Mouse (Mus musculus): ENCODE results near the gene Olfr750.

The Olfr750 gene

DNA sequence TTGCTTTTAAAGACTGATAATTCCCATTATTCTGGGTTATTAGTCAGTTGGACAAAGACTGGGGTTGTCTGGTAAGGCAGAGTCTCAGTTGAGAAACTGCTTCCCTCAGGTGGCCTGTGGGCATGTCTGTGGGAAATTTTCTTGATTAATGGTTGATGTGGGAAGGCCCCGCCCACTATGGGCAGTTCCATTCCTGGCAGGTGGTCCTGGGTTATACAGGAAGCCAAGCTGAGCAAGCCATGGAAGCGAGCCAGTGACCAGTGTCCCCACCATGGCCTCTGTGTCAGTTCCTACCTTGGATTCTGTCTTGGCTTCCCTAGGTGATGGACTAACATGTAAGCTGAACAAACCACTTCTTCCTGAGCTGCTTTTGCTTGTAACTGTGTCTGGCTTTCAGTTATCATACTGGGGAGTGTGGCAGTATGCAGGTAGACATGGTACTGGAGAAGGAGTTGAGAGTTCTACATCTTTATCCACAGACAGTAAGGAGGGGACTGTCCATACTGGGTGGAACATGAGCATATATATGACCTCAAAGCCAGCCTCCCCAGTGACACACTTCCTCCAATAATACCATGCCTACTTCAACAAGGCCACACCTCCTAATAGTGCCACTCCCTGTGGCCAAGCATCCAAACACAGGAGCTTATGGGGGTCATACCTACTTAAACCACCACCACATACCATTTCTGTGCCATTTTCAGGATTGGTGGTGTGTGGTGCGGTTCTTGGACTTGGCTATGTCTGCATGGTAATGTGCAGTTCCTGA is 46.7 kb downstream of the Olfr750 start:
- no peak for DNase-seq (ENCODE audit: low spot score in 2 of 2)

DNA sequence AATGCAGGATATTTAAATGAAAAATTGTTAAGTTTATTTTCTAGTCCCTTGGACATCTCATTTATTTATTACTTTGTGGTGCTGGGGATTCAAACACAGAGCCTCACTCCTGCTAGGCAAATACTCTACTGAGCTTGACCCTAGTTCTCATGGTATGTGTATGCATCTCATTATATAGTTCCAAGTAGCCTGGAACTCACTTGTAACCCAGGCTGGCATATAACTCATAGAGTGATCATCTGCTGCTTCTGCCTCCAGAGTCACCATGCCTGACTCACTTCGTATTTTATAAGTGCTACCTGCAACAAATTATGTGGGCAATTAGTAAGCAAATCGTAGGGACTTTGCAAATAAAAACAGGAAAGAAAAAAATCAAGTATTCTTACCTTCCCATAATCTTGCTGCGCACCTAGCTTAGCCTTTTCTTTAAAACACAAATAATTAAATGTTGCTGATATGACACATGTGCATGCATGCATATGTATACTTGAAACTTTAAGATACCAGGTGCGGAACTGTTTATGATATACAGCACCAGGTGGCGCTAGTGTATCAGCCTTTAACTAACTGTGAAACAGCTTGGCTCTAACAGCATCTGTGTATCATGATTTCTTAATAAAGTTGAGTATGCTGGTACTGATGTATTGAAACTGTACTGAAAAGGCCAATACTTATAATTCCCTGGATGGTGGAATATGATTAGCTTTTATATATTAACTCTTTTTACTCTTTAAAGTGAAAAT is 47.7 kb downstream of the Olfr750 start:
- DNase-seq (ENCODE audit: low spot score in 2 of 2): peak; percentile 42 to 43

DNA sequence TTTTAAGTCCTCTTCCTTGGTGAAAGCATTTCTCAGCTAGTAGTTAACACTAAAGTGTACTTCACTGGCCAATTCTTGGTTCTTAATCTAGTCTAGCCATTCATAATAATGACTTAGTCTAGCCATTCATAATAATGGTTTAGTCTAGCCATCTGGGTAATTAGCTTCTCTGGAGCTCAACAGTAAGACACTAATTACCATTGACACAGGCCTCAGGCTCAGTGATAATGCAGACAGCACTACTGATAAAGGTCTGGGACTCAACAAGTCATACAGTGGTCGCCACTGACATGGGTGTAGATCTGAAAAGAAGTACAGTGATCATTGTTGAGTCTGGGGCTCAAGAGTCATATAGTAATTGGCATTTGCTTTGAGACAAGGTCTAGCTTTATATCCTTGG is 49.4 kb downstream of the Olfr750 start:
- DNase-seq (ENCODE audit: low spot score in 2 of 2): no peak

DNA sequence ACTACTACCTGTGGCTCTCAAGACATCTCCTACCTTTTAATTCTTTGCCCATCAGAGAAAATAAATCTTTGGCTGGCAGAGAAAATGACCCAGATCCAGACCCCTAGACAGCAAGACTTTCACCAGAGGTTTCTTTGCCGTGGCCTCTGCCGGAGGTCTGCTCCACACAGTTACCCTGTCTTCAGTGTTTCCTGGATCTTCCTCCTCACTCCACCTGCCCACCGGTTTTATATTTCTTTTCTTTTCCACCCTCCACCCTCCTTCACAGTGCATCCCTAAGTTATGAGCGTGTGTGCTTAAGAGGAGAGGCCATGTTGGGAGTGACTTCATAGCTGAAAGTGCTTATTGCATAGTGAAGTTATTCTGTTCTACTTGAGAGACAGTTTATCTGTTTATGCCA is 50.8 kb downstream of the Olfr750 start:
- DNase-seq (ENCODE audit: low spot score in 2 of 2): no peak

DNA sequence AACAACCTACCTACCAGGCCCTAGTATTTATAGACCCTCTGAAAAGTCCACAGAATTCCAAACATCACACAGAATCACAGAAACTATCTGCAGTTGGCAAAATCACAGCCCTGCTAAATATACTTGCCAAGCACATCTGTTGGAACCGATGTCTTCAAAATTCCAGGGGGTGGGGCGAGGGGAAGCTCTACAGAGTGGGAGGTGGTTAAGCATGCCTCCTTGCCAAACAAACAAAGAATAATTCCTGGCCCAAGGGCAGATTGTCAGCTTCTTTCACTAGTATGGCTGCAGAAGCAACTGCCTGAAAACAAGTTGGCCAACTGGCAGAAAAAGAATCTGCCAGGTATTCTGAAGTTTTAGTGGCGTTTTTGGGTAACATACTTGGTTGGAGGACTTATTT is 57.0 kb downstream of the Olfr750 start:
- DNase-seq (ENCODE audit: low spot score in 2 of 2): no peak
